In the genomic region with DNA sequence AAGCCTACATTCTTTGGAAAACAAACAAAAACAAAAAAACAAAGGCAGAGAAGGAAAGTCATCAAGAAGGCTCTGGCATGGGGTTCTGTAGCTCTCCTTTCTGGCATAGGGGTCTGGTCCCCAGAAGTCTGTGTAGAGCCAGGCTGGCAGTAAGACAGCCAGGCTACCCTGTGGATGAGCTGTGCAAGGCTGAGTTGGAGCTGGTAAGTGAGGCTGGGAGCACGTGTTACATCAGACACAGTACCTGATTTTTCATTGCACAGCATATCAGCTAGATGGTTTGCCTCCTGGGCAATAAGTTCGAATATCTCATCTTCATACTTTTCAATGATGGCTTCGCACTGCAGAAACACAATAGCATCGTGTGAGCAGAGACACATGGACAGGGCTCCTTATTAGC, we compare ENCODE assay signal across 25 mouse cellular contexts. TPM values are rescaled to one million over a fixed set of nuclear protein-coding genes. Genes with fewer than 3 reads are reported as not detected.
A peak's percentile ranks its signal among the peaks of the same experiment; 100 is the strongest.
DNase-seq lines count a peak whose midpoint lies in the region; ATAC-seq lines count a peak whose summit lies in the region.
"Had no signal": no experiment of that assay in that cellular context is flagged by ENCODE, and none has a peak within 500 bp of the region (broad histone marks: within the 10 kb centered on the region; RNA-seq: fewer than 3 reads in every experiment).

No protein-coding gene starts in this region.

- H3K9ac ChIP-seq in midbrain, embryonic 11.5 days (ENCODE audit: low read length), result peak overlapping the region; percentile 63
- H3K9ac ChIP-seq: limb, embryonic 12.5 days; liver, embryonic 13.5 days; lung, embryonic 14.5 days; neural tube, embryonic 15.5 days; stomach, embryonic 15.5 days had no signal

- no peaks in the 10 kb centered on the region for H3K9me3 ChIP-seq in midbrain, embryonic 11.5 days (ENCODE audit: control insufficient read depth, low read length)
- H3K9me3 ChIP-seq: limb, embryonic 12.5 days; liver, embryonic 13.5 days; neural tube, embryonic 15.5 days; stomach, embryonic 15.5 days had no signal

- no peak for ATAC-seq in midbrain, embryonic 11.5 days (ENCODE audit: low FRiP score)
- ATAC-seq in erythroid progenitor cell, adult 5-6 weeks (replicated peaks; ENCODE audit: low FRiP score, poor library complexity, severe bottlenecking), result no peak
- ATAC-seq: forebrain, embryonic 14.5 days had no signal

- no peak overlapping the region; the same call in 1 of the 2 replicates for H3K27ac ChIP-seq in midbrain, embryonic 11.5 days (ENCODE audit: low read depth, low read length)
- H3K27ac ChIP-seq: heart, adult 2 months; limb, embryonic 12.5 days; liver, embryonic 13.5 days; neural tube, embryonic 15.5 days; stomach, embryonic 15.5 days had no signal

- H3K4me3 ChIP-seq in midbrain, embryonic 11.5 days (ENCODE audit: low read depth, low read length), result peak overlapping the region; percentile 22
- H3K4me3 ChIP-seq: heart, adult 2 months; limb, embryonic 12.5 days; liver, embryonic 13.5 days; neural tube, embryonic 15.5 days; stomach, embryonic 15.5 days had no signal

- H3K27me3 ChIP-seq in midbrain, embryonic 11.5 days (ENCODE audit: control insufficient read depth, insufficient read depth, low read length), result peaks cover 32% of the 10 kb centered on the region

- 52% methylated on average over 4 of the region's 4 CpGs for WGBS in midbrain, embryonic 11.5 days

- peaks cover 6% of the 10 kb centered on the region; the same call in 1 of the 2 replicates for H3K4me1 ChIP-seq in midbrain, embryonic 11.5 days (ENCODE audit: control insufficient read depth, insufficient read depth, low read length)

- intact Hi-C loops in left cerebral cortex, postnatal 4 days (cut with DNase I), result no loop called here
- intact Hi-C loops in left cerebral cortex, postnatal 14 days (cut with DNase I), result no loop called here

- DNase-seq in cerebellum, postnatal 14 days, result peak; percentile 34 to 61
- DNase-seq in cerebellum, adult 11 months, result no peak
- peak; percentile 29 for DNase-seq in left cerebral cortex, postnatal 4 days
- DNase-seq in left cerebral cortex, postnatal 14 days (ENCODE audit: low spot score in 2 of 2), result no peak
- peak; percentile 89 for DNase-seq in midbrain, embryonic 11.5 days (ENCODE audit: low spot score, missing footprints)
- no peak for DNase-seq in urinary bladder, postnatal 14 days (ENCODE audit: low spot score)
- no peak for DNase-seq in urinary bladder, adult 18-20 months (ENCODE audit: low spot score in 2 of 2)
- DNase-seq: gastrocnemius, postnatal 14 days; heart, adult 2 months; kidney, adult 9 months; kidney, postnatal 25 days; lung, embryonic 14.5 days; lung, postnatal 36 days; thymus, adult 18-20 months; thymus, postnatal 4 days had no signal

- peak overlapping the region; percentile 43 for H3K4me2 ChIP-seq in midbrain, embryonic 11.5 days
- H3K4me2 ChIP-seq: limb, embryonic 12.5 days; liver, embryonic 13.5 days; lung, embryonic 14.5 days; neural tube, embryonic 15.5 days; stomach, embryonic 15.5 days had no signal

- H3K36me3 ChIP-seq in midbrain, embryonic 11.5 days (ENCODE audit: control insufficient read depth, insufficient read depth, low read length), result no peaks in the 10 kb centered on the region
- H3K36me3 ChIP-seq: limb, embryonic 12.5 days; liver, embryonic 13.5 days; neural tube, embryonic 15.5 days; stomach, embryonic 15.5 days had no signal

RNA-seq across cellular contexts. Expression of gene Cnpy1, which starts 38.6 kb away (rescaled TPM):
- total RNA-seq in left cerebral cortex, postnatal 4 days (2021), result under 1 TPM; 0.14 TPM
- under 1 TPM; 0.17 to 0.33 TPM for total RNA-seq in left cerebral cortex, postnatal 14 days (2021)
- 130 and 131 TPM in 2 replicates for polyA plus RNA-seq in midbrain, embryonic 11.5 days (2014; fragmentation: Nextera tagmentation; extraction: Ambion mirVana)
- total RNA-seq in erythroid progenitor cell, adult 5-6 weeks (2015; ENCODE audit: low replicate concordance), result not detected in 2 replicates
- total RNA-seq in erythroid progenitor cell, adult 5-6 weeks (2017; ENCODE audit: low replicate concordance), result not detected in 2 replicates
- total RNA-seq: common myeloid progenitor, adult 5-6 weeks; heart, adult 2 months; megakaryocyte-erythroid progenitor cell, adult 5-6 weeks had no signal
- polyA plus RNA-seq: heart, adult 2 months; heart, embryonic 16.5 days; limb, embryonic 12.5 days had no signal

RNA-seq across cellular contexts. Expression of gene En2, which starts 41.5 kb away (rescaled TPM):
- total RNA-seq in left cerebral cortex, postnatal 4 days (2021), result not detected
- under 1 TPM; 0.13 to 0.44 TPM for total RNA-seq in left cerebral cortex, postnatal 14 days (2021)
- 2.4 and 2.9 TPM in 2 replicates for polyA plus RNA-seq in midbrain, embryonic 11.5 days (2014; fragmentation: Nextera tagmentation; extraction: Ambion mirVana)
- total RNA-seq in erythroid progenitor cell, adult 5-6 weeks (2015; ENCODE audit: low replicate concordance), result not detected in 2 replicates
- total RNA-seq in erythroid progenitor cell, adult 5-6 weeks (2017; ENCODE audit: low replicate concordance), result not detected in 2 replicates
- total RNA-seq: CH12.LX; common myeloid progenitor, adult 5-6 weeks; megakaryocyte-erythroid progenitor cell, adult 5-6 weeks had no signal
- polyA plus RNA-seq: forebrain, embryonic 14.5 days; heart, adult 2 months; heart, embryonic 16.5 days; limb, embryonic 12.5 days; liver, embryonic 13.5 days; lung, embryonic 14.5 days; neural tube, embryonic 15.5 days; stomach, embryonic 15.5 days had no signal

Comparison
In these comparisons a context has a peak if more than half of its experiments do, and no peak if none do; other contexts are left out.
1. DNase-seq: peak in cerebellum, postnatal 14 days (2 of 2), left cerebral cortex, postnatal 4 days (single experiment) and midbrain, embryonic 11.5 days (single experiment); none in cerebellum, adult 11 months (single experiment), left cerebral cortex, postnatal 14 days (0 of 2), urinary bladder, postnatal 14 days (single experiment) and urinary bladder, adult 18-20 months (0 of 2).